Mouse (Mus musculus) T-helper 17 cell (primary cell): ENCODE measurements around the gene Lrp1.

Experiments used
- in situ Hi-C, 2 experiments: fragments of 300-600 bp; cut with MboI, MseI; formaldehyde crosslinking; loops; 1 replicate in 1 of 2; 2 replicates in 1 of 2; pipeline ENCODE4 v1.15.1; 2025; ENCODE audit warnings: high pct_unique_total_duplicates in 2 of 2

Gene Lrp1

GRCm38 (mm10) chr10:127526681-127527080, 94.3 kb downstream of the Lrp1 start:
- in situ Hi-C loops = no loop called here

DNA sequence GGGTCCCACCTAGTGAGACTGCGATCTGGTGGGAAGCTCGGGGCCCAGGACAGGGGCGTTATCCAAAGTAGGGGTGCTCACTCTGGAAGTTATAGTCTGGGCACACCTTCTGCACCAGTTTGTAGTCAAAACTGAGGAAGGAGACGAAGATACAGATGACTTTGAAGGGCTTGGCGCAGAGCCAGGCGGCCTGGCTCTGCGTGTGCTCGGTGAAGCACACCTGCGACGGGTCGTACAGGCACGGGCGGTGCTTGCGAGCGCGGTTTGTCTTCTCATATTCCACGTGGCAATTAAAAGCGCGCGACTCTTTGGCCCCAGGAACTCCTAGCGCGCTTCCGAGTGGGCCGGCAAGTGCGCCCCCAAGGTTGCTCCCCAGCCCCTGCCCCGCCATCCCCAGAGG, 94.9 kb downstream of the Lrp1 start:
- in situ Hi-C loops = no loop called here

- in situ Hi-C loops = no loop called here
Observed at GRCm38 (mm10) chr10:127524646-127525255, 96.2 kb downstream of the Lrp1 start.

GRCm38 (mm10) chr10:127522088-127522581, 98.8 kb downstream of the Lrp1 start, which contains the start of gene Shmt2:
Gene Shmt2, minus strand, starts transcription at chr10:127522444.
- in situ Hi-C loops = no loop called here

GRCm38 (mm10) chr10:127521611-127522080, 99.3 kb downstream of the Lrp1 start:
- in situ Hi-C loops = no loop called here

- in situ Hi-C loops = no loop called here
Observed at GRCm38 (mm10) chr10:127520714-127521357, 100.1 kb downstream of the Lrp1 start.

GRCm38 (mm10) chr10:127519903-127520713, 100.8 kb downstream of the Lrp1 start:
- in situ Hi-C loops = no loop called here

DNA sequence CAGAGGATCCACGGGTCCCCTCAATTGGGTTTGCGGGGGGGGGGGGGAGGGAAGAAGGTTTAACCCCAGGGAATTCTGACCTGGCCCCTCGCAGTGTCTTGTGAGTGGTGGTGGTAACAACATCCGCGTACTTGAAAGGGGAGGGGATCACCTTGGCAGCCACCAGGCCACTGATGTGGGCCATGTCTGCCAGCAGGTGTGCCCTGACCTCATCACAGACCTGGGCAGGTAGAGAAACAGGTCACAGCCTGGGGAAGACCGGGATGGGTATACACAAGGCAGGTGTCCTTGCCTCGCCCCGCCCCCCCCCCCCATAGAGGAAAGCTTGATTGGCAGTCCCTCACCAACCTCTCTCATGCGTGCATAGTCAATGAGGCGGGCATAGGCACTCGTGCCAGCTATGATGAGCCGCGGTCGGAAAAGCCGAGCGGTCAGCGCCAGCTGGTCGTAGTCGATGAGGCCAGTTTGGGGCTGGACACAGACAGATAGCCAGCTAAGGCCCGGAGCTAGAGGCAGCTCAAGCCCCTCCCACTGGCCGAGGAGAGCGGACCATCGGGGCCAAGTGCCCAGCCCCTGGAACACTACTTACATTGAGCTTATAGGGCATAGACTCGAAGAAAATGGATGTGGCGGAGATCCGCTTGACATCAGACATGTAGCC, 101.8 kb downstream of the Lrp1 start:
- in situ Hi-C loops = no loop called here

- in situ Hi-C loops = no loop called here
Observed at GRCm38 (mm10) chr10:127517941-127518340, 103.0 kb downstream of the Lrp1 start.

- in situ Hi-C loops = no loop called here
Observed at GRCm38 (mm10) chr10:127516576-127517260, 104.2 kb downstream of the Lrp1 start.

GRCm38 (mm10) chr10:127515983-127516459, 104.9 kb downstream of the Lrp1 start:
- in situ Hi-C loops = no loop called here

DNA sequence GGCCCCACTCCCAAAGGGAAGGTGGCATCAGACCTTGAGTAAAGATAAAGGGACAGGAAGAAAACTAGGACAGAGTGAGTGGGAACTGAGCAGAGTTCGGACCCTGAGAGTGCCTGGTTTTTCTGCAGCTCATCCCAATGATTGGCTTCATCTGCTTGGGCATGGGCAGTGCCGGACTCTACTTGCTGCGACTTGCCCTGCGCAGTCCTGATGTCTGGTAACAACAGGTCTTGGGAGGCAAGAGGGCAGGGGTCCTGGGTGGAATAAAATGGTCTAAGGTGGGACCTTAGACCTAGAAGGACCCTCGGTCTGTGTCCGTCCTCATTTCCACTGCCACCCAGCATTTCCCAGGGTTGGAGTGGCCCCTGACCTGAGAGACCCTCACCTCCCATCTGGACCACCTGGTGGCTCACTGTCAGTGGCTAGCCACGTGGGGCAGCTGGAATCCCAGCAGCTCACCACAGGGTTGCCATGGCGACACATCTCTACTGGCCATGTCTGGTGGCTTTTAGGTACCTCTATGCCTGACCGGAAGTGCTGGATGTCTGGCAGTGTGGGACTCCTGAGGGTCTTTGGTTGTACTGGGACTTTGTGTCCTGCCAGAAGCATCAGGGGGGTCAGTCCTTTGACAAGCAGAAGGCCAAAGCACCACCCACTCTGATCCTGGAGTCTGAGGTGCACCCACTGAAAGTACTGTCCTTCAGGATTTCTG, 105.5 kb downstream of the Lrp1 start:
- in situ Hi-C loops = no loop called here

DNA sequence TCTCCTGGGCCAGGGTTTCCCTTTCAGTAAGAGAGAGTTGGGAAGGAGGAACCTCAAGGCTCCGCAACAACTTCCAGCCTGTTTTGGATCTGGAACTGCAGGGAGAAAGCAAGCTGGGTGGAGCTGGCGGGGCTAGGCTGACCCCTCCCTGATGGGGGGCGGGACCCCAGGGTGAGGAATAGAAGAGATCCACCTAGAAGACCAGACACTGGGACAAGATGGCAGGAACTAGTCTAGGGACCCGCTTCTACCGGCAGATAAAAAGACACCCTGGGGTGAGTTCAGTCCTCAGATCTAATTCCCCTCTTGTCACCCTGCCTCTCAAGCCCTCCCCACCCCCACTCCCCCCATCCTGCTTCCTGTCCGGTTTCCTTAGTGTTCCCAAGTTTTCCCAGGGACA, 106.2 kb downstream of the Lrp1 start, which contains the start of gene Ndufa4l2:
Gene Ndufa4l2, plus strand, starts transcription at position 204 of the 400 bp plus-strand sequence.
- in situ Hi-C loops = no loop called here

DNA sequence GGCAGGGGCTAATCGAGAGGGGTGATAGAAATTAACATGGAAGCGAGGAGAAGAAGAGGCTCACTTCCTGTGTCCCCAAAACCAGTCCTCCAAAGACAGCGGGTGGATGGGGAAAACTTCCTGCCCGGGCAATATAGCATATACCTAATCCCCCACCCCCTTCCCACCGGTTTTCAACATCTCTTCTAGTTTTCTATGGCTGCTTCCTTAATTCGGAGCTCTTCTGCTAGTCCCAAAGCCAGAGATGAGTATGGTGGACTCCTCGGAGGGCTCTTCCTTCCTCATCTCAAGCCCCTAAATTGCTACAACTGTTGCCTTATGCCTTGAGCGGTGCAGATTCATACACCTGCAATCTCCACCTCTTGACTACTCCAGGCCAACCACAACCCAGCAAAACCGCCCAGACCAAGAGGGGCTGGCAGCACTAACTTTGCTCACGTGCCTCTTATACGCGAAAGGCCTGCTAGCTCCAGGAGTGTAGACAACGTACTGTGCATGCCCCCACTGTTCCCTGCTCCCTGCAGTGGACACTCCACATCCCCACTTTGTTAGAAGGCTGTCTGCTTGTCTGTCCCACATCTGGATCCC, 106.7 kb downstream of the Lrp1 start:
- in situ Hi-C loops = no loop called here

GRCm38 (mm10) chr10:127513501-127514091, 107.4 kb downstream of the Lrp1 start:
- in situ Hi-C loops = no loop called here

GRCm38 (mm10) chr10:127512813-127513212, 108.1 kb downstream of the Lrp1 start:
- in situ Hi-C loops = no loop called here

DNA sequence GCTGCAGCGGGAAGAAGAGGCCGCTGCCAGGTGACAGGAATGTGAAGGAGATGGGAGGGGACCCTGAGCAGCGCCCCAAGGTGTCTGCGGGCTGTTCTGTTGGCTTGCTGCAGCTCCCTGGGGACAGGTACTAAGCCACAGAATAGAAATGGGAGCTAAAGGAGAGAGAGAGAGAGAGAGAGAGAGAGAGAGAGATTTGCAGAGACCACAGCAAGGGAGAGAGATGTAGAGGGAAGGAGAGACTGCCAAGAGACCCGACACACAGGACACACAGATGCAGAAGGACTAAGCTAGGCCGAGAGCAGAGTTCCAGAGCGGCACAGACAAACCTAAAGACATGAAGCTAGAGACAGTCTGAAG, 108.7 kb downstream of the Lrp1 start:
- in situ Hi-C loops = no loop called here

GRCm38 (mm10) chr10:127511634-127512306, 109.2 kb downstream of the Lrp1 start:
- in situ Hi-C loops = no loop called here
